Mouse (Mus musculus): ENCODE data around the gene Tnk2.

DNA sequence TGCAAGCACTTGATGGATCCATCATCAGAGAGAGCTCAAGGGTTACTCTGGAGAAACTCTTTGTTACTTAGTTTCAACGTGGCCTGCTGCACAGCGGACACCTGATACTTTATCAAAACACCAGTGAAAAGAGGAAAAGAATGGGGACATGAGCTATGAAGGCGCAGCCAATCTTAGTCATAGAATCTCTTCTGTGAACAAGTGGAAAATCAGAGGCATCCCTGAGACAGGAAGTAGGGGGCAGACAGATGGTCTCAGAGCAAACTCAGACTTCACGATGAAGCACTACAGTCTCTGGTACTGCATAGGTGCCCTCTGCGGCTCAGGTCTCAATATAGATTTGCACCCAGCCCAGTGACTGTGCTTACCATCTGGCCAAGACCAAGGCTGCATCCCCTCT, 49.0 kb upstream of the Tnk2 start:
- TF ChIP-seq POLR2A (IDR thresholded peaks at IDR 0.05; ENCODE audit: extremely low read depth, insufficient read depth, low read length) (no peak), CTCF (IDR thresholded peaks at IDR 0.05; ENCODE audit: low read depth, low read length) (no peak)

Measured in liver, adult 2 months (tissue).